Mouse (Mus musculus) embryonic stem cell, embryonic (primary cell): Measurements from ENCODE around the gene Gm17067.
"Not testable (repeated sequence)": the region's sequence is repeated elsewhere in the genome, so short reads cannot be mapped to it uniquely, and the experiment has no call there.

ENCODE experiments used
- CTCF ChIA-PET, 4 experiments: fragments of 300-600 bp in 2 of 4; fragments of 350-600 bp in 2 of 4; sonication (Branson Sonifier 250); formaldehyde crosslinking; loops; one replicate each; lab custom pipeline; 2022; ENCODE audit warnings: inconsistent platforms in 2 of 4; lab: Charles Lee
- POLR2A ChIA-PET, 4 experiments: fragments of 300-600 bp in 2 of 4; fragments of 350-600 bp in 2 of 4; sonication (Branson Sonifier 250); formaldehyde crosslinking; loops; one replicate each; lab custom pipeline; 2022; ENCODE audit warnings: antibody characterized with exemption in 4 of 4, inconsistent platforms in 1 of 4; lab: Charles Lee

Gm17067 gene

DNA sequence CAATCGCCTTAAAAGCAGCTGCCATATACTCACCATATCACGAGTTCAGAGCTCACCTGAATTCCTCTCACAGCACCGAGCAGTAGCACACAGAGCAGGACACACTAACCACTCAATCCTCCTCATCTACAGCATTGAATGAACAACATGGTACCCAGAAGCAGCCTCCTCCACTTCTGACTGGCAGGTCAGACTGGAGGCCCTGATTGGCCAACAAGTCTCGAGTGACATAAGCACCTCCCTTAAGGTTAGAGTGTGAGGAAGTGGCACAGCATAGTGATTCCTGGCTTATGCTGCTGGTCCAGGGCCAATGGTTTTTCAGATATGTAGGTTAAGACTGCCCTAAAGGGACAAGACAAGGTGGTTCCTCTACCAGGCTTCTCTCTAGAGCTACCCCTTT lies at the start of gene Gm17067:
Gm17067 (minus strand) TSS at position 101 of the 400 bp plus-strand sequence.
- POLR2A ChIA-PET = interaction anchor here in 1 of 4 experiments (1.0 to 1.3 kb wide), 2 partner anchors 11 to 12 kb away, joined by 3 read pairs; no protein-coding TSS in a partner anchor
- CTCF ChIA-PET = not testable (repeated sequence)

DNA sequence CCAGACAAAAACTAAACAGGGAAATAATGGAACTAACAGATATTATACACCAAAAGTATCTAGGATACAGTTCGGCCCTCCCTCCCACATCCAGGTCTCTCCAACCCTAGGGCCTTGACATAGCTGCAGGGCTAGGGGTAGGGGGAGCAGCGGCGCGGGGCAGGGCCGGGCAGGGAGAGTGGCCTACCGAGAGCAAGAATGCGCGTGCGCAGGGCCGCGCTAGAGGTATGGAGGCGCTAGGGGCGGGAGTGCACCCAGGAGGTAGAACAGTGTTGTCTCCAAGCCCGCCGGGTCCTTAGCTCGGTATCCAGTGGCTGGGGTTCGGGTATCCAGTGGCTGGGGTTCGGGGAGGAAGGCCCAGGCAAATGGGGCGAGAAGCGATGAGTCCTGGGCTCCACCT lies 23.0 kb upstream of the Gm17067 start:
- ChIA-PET POLR2A (interaction anchor here in 3 of 4 experiments (0.6 to 1.1 kb wide), 3 partner anchors 11 to 128 kb away, joined by 3 read pairs; no protein-coding TSS in a partner anchor), CTCF (interaction anchor here in 2 of 4 experiments (0.6 to 1.2 kb wide), 3 partner anchors 128 to 311 kb away, joined by 3 to 4 read pairs (median 3); no protein-coding TSS in a partner anchor)

DNA sequence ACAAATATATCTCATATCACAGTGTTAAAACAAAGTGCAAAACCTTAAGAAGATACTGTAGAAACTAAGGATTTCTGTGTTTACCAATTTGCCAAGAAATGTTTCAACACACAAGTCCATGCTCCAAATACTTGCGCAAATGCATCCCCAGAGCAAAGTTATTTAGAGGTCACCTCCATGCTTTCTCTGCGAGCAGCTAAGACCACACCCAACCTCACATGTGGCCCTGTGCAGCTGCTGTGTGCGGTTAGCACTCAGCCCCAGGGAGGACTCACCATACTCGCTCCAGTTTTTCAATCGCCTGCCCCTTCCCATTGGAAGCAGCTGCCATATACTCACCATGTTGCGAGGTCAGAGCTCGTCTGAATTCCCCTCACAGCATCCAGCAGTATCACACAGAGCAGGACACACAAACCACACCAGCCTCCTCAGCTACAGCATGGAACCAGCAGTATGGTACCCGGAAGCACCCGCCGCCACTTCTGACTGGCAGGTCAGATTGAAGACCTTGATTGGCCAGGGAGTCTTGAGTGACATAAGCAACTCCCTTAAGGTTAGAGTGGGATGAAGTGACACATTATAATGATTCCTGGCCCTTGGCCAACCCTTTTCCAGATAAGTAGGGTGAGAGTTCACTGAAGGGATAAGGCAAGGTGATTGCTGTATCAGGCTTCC lies 11.9 kb upstream of the Gm17067 start:
- POLR2A ChIA-PET = interaction anchor here in 3 of 4 experiments (0.6 to 1.7 kb wide), 5 partner anchors 11 to 128 kb away, joined by 3 to 4 read pairs (median 3); partner anchors contain the start of genes Gm17067 (in 1 of the 3) and Gm2381 (in 1 of the 3)

DNA sequence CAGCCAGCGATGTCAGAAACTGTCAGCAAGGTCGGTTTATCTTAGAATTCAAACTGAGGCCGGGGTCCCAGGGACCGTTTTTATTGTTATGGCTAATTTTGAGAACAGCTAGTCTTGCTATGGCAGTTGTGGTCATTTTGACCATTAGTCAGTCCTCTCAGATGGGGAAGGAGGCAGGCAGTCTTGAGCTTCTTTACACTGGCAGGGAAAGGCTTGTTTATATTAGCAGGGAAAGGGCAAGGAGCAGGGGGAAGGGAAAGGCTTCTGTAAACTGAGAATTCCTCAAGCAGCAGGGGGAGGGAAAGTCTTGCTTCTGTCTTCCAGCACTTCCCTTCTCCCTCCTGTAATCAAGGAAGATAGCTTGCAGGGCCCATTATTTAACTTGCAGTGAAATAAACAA lies 33.6 kb downstream of the Gm17067 start:
- CTCF ChIA-PET = not testable (repeated sequence)
- POLR2A ChIA-PET = interaction anchor here (0.7 to 1.4 kb wide), 9 partner anchors 8 to 654 kb away, joined by 3 to 6 read pairs (median 4); no protein-coding TSS in a partner anchor

More for the DNA sequence above, 11.9 kb upstream of the Gm17067 start:
- CTCF ChIA-PET = no interaction called here

DNA sequence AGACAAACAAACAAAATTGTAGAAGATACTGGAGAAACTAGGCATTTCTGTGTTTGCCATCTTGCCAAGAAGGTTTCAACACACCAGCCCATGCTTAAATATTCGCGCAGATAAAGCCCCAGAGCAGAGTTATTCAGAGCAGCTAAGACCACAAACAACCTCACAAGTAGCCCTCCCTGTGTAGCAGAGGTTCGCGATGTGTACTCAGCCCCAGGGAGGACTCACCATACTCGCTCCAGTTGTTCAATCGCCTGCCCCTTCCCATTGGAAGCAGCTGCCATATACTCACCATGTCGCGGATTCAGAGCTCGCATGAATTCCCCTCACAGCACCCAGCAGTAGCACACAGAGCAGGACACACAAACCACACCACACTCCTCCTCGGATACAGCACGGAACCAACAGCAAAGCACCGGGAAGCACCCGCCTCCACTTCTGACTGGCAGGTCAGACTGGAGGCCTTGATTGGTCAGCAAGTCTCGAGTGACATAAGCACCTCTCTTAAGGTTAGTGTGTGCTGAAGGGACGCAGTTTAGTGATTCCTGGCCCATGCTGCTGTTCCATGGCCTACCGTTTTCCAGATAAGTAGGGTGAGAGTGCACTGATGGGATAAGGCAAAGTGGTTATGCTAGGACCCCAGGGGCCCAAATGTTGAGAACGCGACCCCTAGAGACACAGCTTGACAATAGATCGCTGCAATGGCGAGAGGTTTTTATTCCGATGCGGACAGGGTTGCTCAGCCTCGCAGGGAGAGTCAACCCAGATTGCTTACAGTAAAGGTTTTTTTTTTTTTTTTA lies 34.3 kb downstream of the Gm17067 start, which contains the start of gene Zfp975:
Zfp975 (minus strand) TSS at position 381 of the 797 bp plus-strand sequence.
- CTCF ChIA-PET = not testable (repeated sequence)
- POLR2A ChIA-PET = interaction anchor here (0.5 to 3.2 kb wide), 12 partner anchors 8 to 655 kb away, joined by 3 to 20 read pairs (median 4); partner anchors contain the start of gene Zfp976 (in 1 of the 4)

DNA sequence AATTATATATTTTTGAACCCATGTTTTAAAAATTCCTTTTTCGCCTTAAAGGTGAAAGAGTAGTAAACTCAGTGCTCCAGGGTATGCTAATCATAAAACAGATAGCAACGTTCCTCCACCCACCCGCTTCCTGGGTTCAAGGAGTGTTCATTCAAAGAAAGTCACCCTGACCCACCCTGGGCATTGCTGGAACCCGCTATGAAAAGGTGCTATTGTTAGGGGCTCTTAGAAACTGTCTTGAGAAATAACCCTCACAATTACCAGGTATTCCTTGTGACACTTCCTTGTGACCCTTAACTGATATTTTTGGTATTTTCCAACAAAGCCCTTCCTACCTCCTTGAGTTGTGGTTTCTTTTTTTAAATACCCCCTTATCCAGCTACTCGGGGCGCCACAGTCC lies 46.7 kb downstream of the Gm17067 start:
- CTCF ChIA-PET = not testable (repeated sequence)
- POLR2A ChIA-PET = interaction anchor here in 3 of 4 experiments (0.6 to 4.4 kb wide), 8 partner anchors 11 to 1128 kb away, joined by 3 to 20 read pairs (median 4); partner anchors contain the start of gene Zfp975 (in 2 of the 3)

DNA sequence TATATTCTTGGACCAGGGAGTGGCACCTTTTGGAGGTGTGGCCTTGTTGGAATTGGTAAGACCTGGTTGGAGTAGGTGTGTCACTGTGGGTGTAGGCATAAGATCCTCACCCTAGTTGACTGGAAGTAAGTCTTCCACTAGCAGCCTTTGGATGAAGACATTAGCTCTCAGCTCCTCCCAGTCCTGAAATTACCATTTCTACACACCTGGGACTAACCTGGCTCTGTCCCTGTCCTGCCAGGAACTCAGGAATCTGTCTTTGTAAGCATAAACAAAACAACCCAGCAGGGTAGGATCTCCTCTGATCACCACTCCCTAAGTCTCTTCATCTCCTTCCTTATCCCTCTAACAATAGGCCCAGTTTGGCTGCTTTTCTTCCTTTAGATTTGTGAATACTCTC lies 47.2 kb downstream of the Gm17067 start:
- CTCF ChIA-PET = not testable (repeated sequence)

DNA sequence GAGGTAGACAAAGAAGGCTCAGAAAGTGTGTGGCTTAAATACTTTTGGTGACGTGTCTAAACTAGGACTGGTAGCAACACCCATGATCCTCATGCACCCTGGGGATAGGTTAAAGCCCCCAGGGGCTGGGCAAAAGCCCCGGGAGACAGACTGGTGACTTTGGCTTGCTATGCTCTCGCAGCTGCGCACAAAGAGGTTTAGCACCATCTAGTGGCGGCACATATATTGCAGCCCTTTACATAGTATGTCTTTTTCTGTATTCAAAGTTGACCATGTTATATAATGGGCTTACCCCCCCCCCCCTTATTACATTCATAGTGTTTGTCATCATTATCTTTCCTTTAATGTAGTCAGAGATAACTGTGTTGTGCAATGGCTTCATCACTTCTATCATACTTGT lies 66.7 kb downstream of the Gm17067 start:
- CTCF ChIA-PET = interaction anchor here in 2 of 4 experiments (0.6 kb wide), 2 partner anchors 18 to 28 kb away, joined by 4 to 5 read pairs; no protein-coding TSS in a partner anchor
- POLR2A ChIA-PET = not testable (repeated sequence)

More for the DNA sequence above, 47.2 kb downstream of the Gm17067 start:
- POLR2A ChIA-PET = interaction anchor here in 3 of 4 experiments (0.6 to 4.4 kb wide), 10 partner anchors 9 to 665 kb away, joined by 3 to 20 read pairs (median 3); partner anchors contain the start of genes Zfp975 (in 2 of the 3) and Zfp977 (in 1 of the 3)
